ENCODE assay signal across 7 mouse cellular contexts in genomic region chr3:108858231-108858770, GRCm38 (mm10). TPM values are rescaled to one million over a fixed set of nuclear protein-coding genes. Genes with fewer than 3 reads are reported as not detected.
A peak's percentile ranks its signal among the peaks of the same experiment; 100 is the strongest.
DNase-seq lines count a peak whose midpoint lies in the region; ATAC-seq and TF ChIP-seq lines count a peak whose summit lies in the region.

No protein-coding gene starts in this region.

- H3ac ChIP-seq in C2C12 (ENCODE audit: control insufficient read depth, insufficient read length, low read depth) = no peak overlapping the region

- no peaks in the 10 kb centered on the region for H3K79me2 ChIP-seq in C2C12 (ENCODE audit: control insufficient read depth, insufficient read depth)

- H3K9ac ChIP-seq in forebrain, embryonic 13.5 days = no peak overlapping the region

- H3K4me2 ChIP-seq in forebrain, embryonic 13.5 days = peak overlapping the region; percentile 42

- no peak for TF ChIP-seq CTCF in C2C12 (IDR thresholded peaks at IDR 0.05; ENCODE audit: control insufficient read depth, insufficient read depth, insufficient read length)

- 8% methylated on average over 7 of the region's 7 CpGs for WGBS in forebrain, embryonic 13.5 days
- 47% methylated on average over 7 of the region's 7 CpGs for WGBS in hindbrain, embryonic 10.5 days
- 47% methylated on average over 7 of the region's 7 CpGs for WGBS in limb, embryonic 10.5 days

- peak; percentile 95 for ATAC-seq in forebrain, embryonic 13.5 days
- no peak for ATAC-seq in megakaryocyte, adult 5-6 weeks (ENCODE audit: poor library complexity, severe bottlenecking)

- H3K4me1 ChIP-seq in forebrain, embryonic 13.5 days = peaks cover 38% of the 10 kb centered on the region
- peaks cover 25% of the 10 kb centered on the region for H3K4me1 ChIP-seq in hindbrain, embryonic 10.5 days (replicated peaks)
- peaks cover 38% of the 10 kb centered on the region for H3K4me1 ChIP-seq in limb, embryonic 10.5 days

- peak; percentile 92 for DNase-seq in NIH3T3 (ENCODE audit: low read depth)
- DNase-seq in hindbrain, embryonic 10.5 days (ENCODE audit: low spot score) = peak; percentile 40
- DNase-seq in limb, embryonic 10.5 days (ENCODE audit: low spot score) = peak; percentile 58
- DNase-seq in neural tube, embryonic 10.5 days (ENCODE audit: extremely low spot score, low spot score) = peak; percentile 24

- H3K27ac ChIP-seq in forebrain, embryonic 13.5 days = peak overlapping the region; percentile 81
- H3K27ac ChIP-seq in hindbrain, embryonic 10.5 days = peak overlapping the region; percentile 25; the same call in 1 of the 2 replicates
- peak overlapping the region; percentile 74 for H3K27ac ChIP-seq in limb, embryonic 10.5 days

- H3K9me3 ChIP-seq in forebrain, embryonic 13.5 days (replicated peaks) = no peaks in the 10 kb centered on the region
- H3K9me3 ChIP-seq in hindbrain, embryonic 10.5 days = no peaks in the 10 kb centered on the region
- no peaks in the 10 kb centered on the region for H3K9me3 ChIP-seq in limb, embryonic 10.5 days (replicated peaks)

- H3K4me3 ChIP-seq in C2C12 (ENCODE audit: insufficient read depth, poor library complexity, severe bottlenecking) = no peak overlapping the region
- no peak overlapping the region for H3K4me3 ChIP-seq in forebrain, embryonic 13.5 days
- H3K4me3 ChIP-seq in hindbrain, embryonic 10.5 days = no peak overlapping the region
- no peak overlapping the region for H3K4me3 ChIP-seq in limb, embryonic 10.5 days

- no peaks in the 10 kb centered on the region for H3K36me3 ChIP-seq in C2C12 (ENCODE audit: control insufficient read depth, insufficient read depth)
- no peaks in the 10 kb centered on the region for H3K36me3 ChIP-seq in forebrain, embryonic 13.5 days (ENCODE audit: poor library complexity, severe bottlenecking)
- H3K36me3 ChIP-seq in hindbrain, embryonic 10.5 days = no peaks in the 10 kb centered on the region
- no peaks in the 10 kb centered on the region for H3K36me3 ChIP-seq in limb, embryonic 10.5 days

- H3K79me3 ChIP-seq in C2C12 (ENCODE audit: low read depth) = no peaks in the 10 kb centered on the region

- no peaks in the 10 kb centered on the region for H3K27me3 ChIP-seq in C2C12 (ENCODE audit: control insufficient read depth, insufficient read depth, insufficient read length)
- no peaks in the 10 kb centered on the region for H3K27me3 ChIP-seq in forebrain, embryonic 13.5 days
- H3K27me3 ChIP-seq in hindbrain, embryonic 10.5 days (ENCODE audit: insufficient read depth, poor library complexity, severe bottlenecking) = no peaks in the 10 kb centered on the region
- no peaks in the 10 kb centered on the region for H3K27me3 ChIP-seq in limb, embryonic 10.5 days (ENCODE audit: low read depth, poor library complexity, severe bottlenecking)

TF ChIP-seq in C2C12, 6 proteins besides CTCF, POLR2A, EP300 and RAD21:
- TF ChIP-seq MYOG (IDR thresholded peaks at IDR 0.05; ENCODE audit: control insufficient read depth, extremely low read depth, insufficient read length) (no peak), CEBPB (IDR thresholded peaks at IDR 0.05; ENCODE audit: low read depth) (peak; percentile 94)

RNA-seq across cellular contexts. Expression of gene Stxbp3, which starts 18.0 kb away (rescaled TPM):
- 12.3 TPM for polyA plus RNA-seq in C2C12 (2012; fragmentation: generic; extraction: Trizol)
- 16.0 and 17.1 TPM in 2 replicates for polyA plus RNA-seq in forebrain, embryonic 13.5 days (2015; fragmentation: Nextera tagmentation; extraction: Ambion mirVana)
- polyA plus RNA-seq in hindbrain, embryonic 10.5 days (2016; fragmentation: Nextera tagmentation; extraction: Ambion mirVana) = 18.9 and 26.1 TPM in 2 replicates
- polyA plus RNA-seq in limb, embryonic 10.5 days (2016; fragmentation: Nextera tagmentation; extraction: Ambion mirVana) = 20.8 and 24.6 TPM in 2 replicates
- total RNA-seq in megakaryocyte, adult 5-6 weeks (2015) = 58.2 and 59.6 TPM in 2 replicates
- total RNA-seq in megakaryocyte, adult 5-6 weeks (2017) = 50.4 and 51.9 TPM in 2 replicates

RNA-seq across cellular contexts. Expression of gene Fndc7, which starts 31.5 kb away (rescaled TPM):
- polyA plus RNA-seq in C2C12 (2012; fragmentation: generic; extraction: Trizol) = 0.01 TPM
- not detected in 2 replicates for polyA plus RNA-seq in forebrain, embryonic 13.5 days (2015; fragmentation: Nextera tagmentation; extraction: Ambion mirVana)
- 0.05 TPM in 1 of 2 replicates, not detected in the other for polyA plus RNA-seq in hindbrain, embryonic 10.5 days (2016; fragmentation: Nextera tagmentation; extraction: Ambion mirVana)
- polyA plus RNA-seq in limb, embryonic 10.5 days (2016; fragmentation: Nextera tagmentation; extraction: Ambion mirVana) = 0.14 TPM in 1 of 2 replicates, not detected in the other
- total RNA-seq in megakaryocyte, adult 5-6 weeks (2015) = 0.07 TPM in 1 of 2 replicates, not detected in the other
- 0.12 and 0.44 TPM in 2 replicates for total RNA-seq in megakaryocyte, adult 5-6 weeks (2017)

RNA-seq across cellular contexts. Expression of gene Prpf38b, which starts 53.2 kb away (rescaled TPM):
- 19.5 TPM for polyA plus RNA-seq in C2C12 (2012; fragmentation: generic; extraction: Trizol)
- 74.3 and 74.9 TPM in 2 replicates for polyA plus RNA-seq in forebrain, embryonic 13.5 days (2015; fragmentation: Nextera tagmentation; extraction: Ambion mirVana)
- polyA plus RNA-seq in hindbrain, embryonic 10.5 days (2016; fragmentation: Nextera tagmentation; extraction: Ambion mirVana) = 52.6 and 74.6 TPM in 2 replicates
- polyA plus RNA-seq in limb, embryonic 10.5 days (2016; fragmentation: Nextera tagmentation; extraction: Ambion mirVana) = 69.9 and 72.6 TPM in 2 replicates
- total RNA-seq in megakaryocyte, adult 5-6 weeks (2015) = 108 and 110 TPM in 2 replicates
- 197 and 206 TPM in 2 replicates for total RNA-seq in megakaryocyte, adult 5-6 weeks (2017)

Comparison
In these comparisons a context has a peak if more than half of its experiments do, and no peak if none do; other contexts are left out.
1. DNase-seq: peak in every context shown above with its lines; median percentile 92 in NIH3T3; 58 in limb, embryonic 10.5 days; 40 in hindbrain, embryonic 10.5 days; 24 in neural tube, embryonic 10.5 days.
2. H3K27ac ChIP-seq: peak in every context shown above with its lines; median percentile 81 in forebrain, embryonic 13.5 days; 74 in limb, embryonic 10.5 days; 25 in hindbrain, embryonic 10.5 days.